Mouse (Mus musculus) ES-E14 (cell line): ENCODE data around the gene Cd320.

Experiments
- CHD2 ChIP-seq: IDR thresholded peaks from 2 replicates; pipeline ENCODE4 v1.6.1; 2014; ENCODE audit warnings: mild to moderate bottlenecking, low read depth, low read length, inconsistent platforms
- HCFC1 ChIP-seq: IDR thresholded peaks from 2 replicates; pipeline ENCODE4 v1.6.1; 2012; ENCODE audit warnings: low read length, inconsistent platforms, borderline replicate concordance; ENCODE audit not compliant: insufficient read depth
- MAFK ChIP-seq: IDR thresholded peaks from 2 replicates; pipeline ENCODE4 v1.6.1; 2014; ENCODE audit warnings: mild to moderate bottlenecking, low read depth, low read length, inconsistent platforms; ENCODE audit not compliant: insufficient read depth
- ZC3H11A ChIP-seq: IDR thresholded peaks from 2 replicates; pipeline ENCODE4 v1.6.1; 2012; ENCODE audit warnings: low read depth, mild to moderate bottlenecking, inconsistent platforms, low read length, borderline replicate concordance

- TF ChIP-seq CHD2: no peak
- TF ChIP-seq HCFC1: no peak
- no peak for TF ChIP-seq ZC3H11A
- TF ChIP-seq MAFK: no peak
These were observed 38.1 kb upstream of the Cd320 start for GRCm38 (mm10) chr17:33804745-33805144.
